Mouse (Mus musculus) olfactory bulb, adult 2 months (tissue): ENCODE data around the gene Ctu2. TPM values are rescaled to one million over a fixed set of nuclear protein-coding genes. Genes with fewer than 3 reads are reported as not detected.

Experiments
- H3K27ac ChIP-seq: fragments of 200-500 bp; 2 replicates; pipeline ENCODE4 v1.5.1; 2012; ENCODE audit warnings: low read depth, low read length; ENCODE audit not compliant: insufficient read depth
- H3K4me1 ChIP-seq: fragments of 200-500 bp; 2 replicates; pipeline ENCODE4 v1.6.1; 2012; ENCODE audit warnings: low read length; ENCODE audit not compliant: control insufficient read depth, insufficient read depth
- H3K4me3 ChIP-seq: fragments of 200-500 bp; 2 replicates; pipeline ENCODE4 v1.5.1; 2012; ENCODE audit warnings: mild to moderate bottlenecking, low read depth, low read length, moderate library complexity; ENCODE audit not compliant: insufficient read depth
- CTCF ChIP-seq: fragments of 200-500 bp; IDR thresholded peaks from 2 replicates; pipeline ENCODE4 v1.5.1; 2012; ENCODE audit warnings: low read depth, mild to moderate bottlenecking, low read length, moderate library complexity; ENCODE audit not compliant: insufficient read depth
- POLR2A ChIP-seq: fragments of 200-500 bp; IDR thresholded peaks from 2 replicates; pipeline ENCODE4 v1.6.1; 2012; ENCODE audit warnings: mild to moderate bottlenecking, low read depth, low read length, moderate library complexity; ENCODE audit not compliant: insufficient read depth
- WGBS: fragments of 180-500 bp; shearing (Covaris S2); methylation state at CpG from one replicate; pipeline ENCODE4 v1.1.7; 2018; 5-methylcytosine and 5-hydroxymethylcytosine counted together
- polyA plus RNA-seq: library from polyadenylated mRNA; stranded (reverse); fragments of >200 nt; gene quantifications from 2 replicates; pipeline ENCODE4 v1.2.4, GENCODE M21; 2012; ENCODE audit warnings: low replicate concordance; ENCODE audit not compliant: missing spikeins, insufficient read depth, insufficient read length

The Ctu2 gene
- polyA plus RNA-seq, 1 experiment: not detected

GRCm38 (mm10) chr8:122525004-122525403 lies 49.1 kb downstream of the Ctu2 start:
- WGBS: 85% methylated on average over 6 of the region's 6 CpGs
- H3K4me1 ChIP-seq: peaks cover 18% of the 10 kb centered on the region
- H3K27ac ChIP-seq: no peak overlapping the region
- no peak for TF ChIP-seq CTCF
- TF ChIP-seq POLR2A: no peak
- no peak overlapping the region for H3K4me3 ChIP-seq

- no peak overlapping the region for H3K27ac ChIP-seq
- TF ChIP-seq POLR2A (no peak), CTCF (no peak)
- H3K4me3 ChIP-seq: no peak overlapping the region
- H3K4me1 ChIP-seq: peaks cover 18% of the 10 kb centered on the region
- WGBS: 85% methylated on average over 3 of the region's 3 CpGs
Observed at GRCm38 (mm10) chr8:122526084-122526483, 50.1 kb downstream of the Ctu2 start.

- H3K4me1 ChIP-seq: peaks cover 18% of the 10 kb centered on the region
- TF ChIP-seq CTCF: no peak
- TF ChIP-seq POLR2A: no peak
- WGBS: 87% methylated on average over 7 of the region's 7 CpGs
- no peak overlapping the region for H3K27ac ChIP-seq
- no peak overlapping the region for H3K4me3 ChIP-seq
Observed at GRCm38 (mm10) chr8:122526526-122527170, 50.7 kb downstream of the Ctu2 start.

GRCm38 (mm10) chr8:122527937-122528336 lies 52.0 kb downstream of the Ctu2 start:
- no peak overlapping the region for H3K27ac ChIP-seq
- H3K4me1 ChIP-seq: peaks cover 18% of the 10 kb centered on the region
- WGBS: 94% methylated on average over 3 of the region's 3 CpGs
- no peak overlapping the region for H3K4me3 ChIP-seq
- TF ChIP-seq POLR2A: no peak
- TF ChIP-seq CTCF: no peak

- Histone ChIP-seq H3K4me3 (no peak overlapping the region), H3K27ac (no peak overlapping the region), H3K4me1 (peaks cover 6% of the 10 kb centered on the region)
- TF ChIP-seq CTCF (no peak), POLR2A (no peak)
- WGBS: 92% methylated on average over 4 of the region's 4 CpGs
Observed at GRCm38 (mm10) chr8:122529159-122529558, 53.2 kb downstream of the Ctu2 start.

- no peak overlapping the region for H3K4me3 ChIP-seq
- TF ChIP-seq POLR2A (no peak), CTCF (no peak)
- no peak overlapping the region for H3K27ac ChIP-seq
- 82% methylated on average over 8 of the region's 8 CpGs for WGBS
- no peaks in the 10 kb centered on the region for H3K4me1 ChIP-seq
Observed at GRCm38 (mm10) chr8:122531312-122531711, 55.4 kb downstream of the Ctu2 start.

Other genes with a start within 250 kb of the Ctu2 start
- gene Zfpm1, start 194.0 kb upstream of the Ctu2 start, polyA plus RNA-seq: not detected in 2 replicates
- gene Trhr2, start 115.4 kb upstream of the Ctu2 start, polyA plus RNA-seq: not detected in 2 replicates
- not detected in 2 replicates for gene Zc3h18, start 99.5 kb upstream of the Ctu2 start, polyA plus RNA-seq
- not detected in 2 replicates for gene Il17c, start 54.1 kb upstream of the Ctu2 start, polyA plus RNA-seq
- gene Cyba, start 43.2 kb upstream of the Ctu2 start, polyA plus RNA-seq: not detected in 2 replicates
- not detected in 2 replicates for gene Mvd, start 32.7 kb upstream of the Ctu2 start, polyA plus RNA-seq
- gene Snai3, start 15.4 kb upstream of the Ctu2 start, polyA plus RNA-seq: not detected in 2 replicates
- not detected in 2 replicates for gene Rnf166, start 79 bp upstream of the Ctu2 start, polyA plus RNA-seq
- not detected in 2 replicates for gene Piezo1, start 75.2 kb downstream of the Ctu2 start, polyA plus RNA-seq
- gene Cdt1, start 91.9 kb downstream of the Ctu2 start, polyA plus RNA-seq: not detected in 2 replicates
- gene Aprt, start 100.8 kb downstream of the Ctu2 start, polyA plus RNA-seq: not detected in 2 replicates
- not detected in 2 replicates for gene Galns, start 135.3 kb downstream of the Ctu2 start, polyA plus RNA-seq
- not detected in 2 replicates for gene Trappc2l, start 135.5 kb downstream of the Ctu2 start, polyA plus RNA-seq
- not detected in 2 replicates for gene Pabpn1l, start 146.6 kb downstream of the Ctu2 start, polyA plus RNA-seq
- not detected in 2 replicates for gene Cbfa2t3, start 223.0 kb downstream of the Ctu2 start, polyA plus RNA-seq